Mouse (Mus musculus) C2C12 (cell line): ENCODE data around the gene Tmco4. TPM values are rescaled to one million over a fixed set of nuclear protein-coding genes. Genes with fewer than 3 reads are reported as not detected.

Experiments used
- H3K27me3 ChIP-seq: one replicate; pipeline ENCODE4 v1.6.1; 2011; ENCODE audit not compliant: control insufficient read depth, insufficient read depth, insufficient read length
- H3K36me3 ChIP-seq: one replicate; pipeline ENCODE4 v1.6.1; 2011; ENCODE audit not compliant: control insufficient read depth, insufficient read depth
- H3K4me3 ChIP-seq: one replicate; pipeline ENCODE4 v1.5.1; 2011; ENCODE audit warnings: mild to moderate bottlenecking, control low read depth; ENCODE audit not compliant: poor library complexity, insufficient read depth, severe bottlenecking
- H3K79me2 ChIP-seq: one replicate; pipeline ENCODE4 v1.6.1; 2011; ENCODE audit not compliant: control insufficient read depth, insufficient read depth
- H3K79me3 ChIP-seq: one replicate; pipeline ENCODE4 v1.6.1; 2011; ENCODE audit warnings: low read depth, control low read depth
- H3ac ChIP-seq: one replicate; pipeline ENCODE3; 2011; ENCODE audit warnings: low read depth; ENCODE audit not compliant: control insufficient read depth, insufficient read length
- CEBPB ChIP-seq: IDR thresholded peaks from one replicate; pipeline ENCODE4 v1.6.1; 2011; ENCODE audit warnings: low read depth, mild to moderate bottlenecking, control low read depth, moderate library complexity
- CTCF ChIP-seq: IDR thresholded peaks from one replicate; pipeline ENCODE4 v1.5.1; 2011; ENCODE audit not compliant: control insufficient read depth, insufficient read depth, insufficient read length
- FOSL1 ChIP-seq: IDR thresholded peaks from one replicate; pipeline ENCODE4 v1.8.0; 2011; ENCODE audit warnings: mild to moderate bottlenecking, low read length; ENCODE audit not compliant: poor library complexity, insufficient read depth, severe bottlenecking
- MAX ChIP-seq: IDR thresholded peaks from one replicate; pipeline ENCODE4 v1.6.1; 2011; ENCODE audit warnings: mild to moderate bottlenecking, control low read depth
- MYOD1 ChIP-seq: IDR thresholded peaks from one replicate; pipeline ENCODE4 v1.6.1; 2011; ENCODE audit warnings: low read depth; ENCODE audit not compliant: control insufficient read depth, insufficient read length
- MYOG ChIP-seq: IDR thresholded peaks from one replicate; pipeline ENCODE4 v1.6.1; 2011; ENCODE audit not compliant: control insufficient read depth, insufficient read length; ENCODE audit errors: extremely low read depth
- USF1 ChIP-seq: IDR thresholded peaks from one replicate; pipeline ENCODE4 v1.6.1; 2011; ENCODE audit warnings: low read depth, mild to moderate bottlenecking, control low read depth, moderate library complexity
- polyA plus RNA-seq: library from polyadenylated mRNA; unstranded; fragments of >200 nt; fragmentation: generic; extraction: Trizol; gene quantifications from one replicate; pipeline ENCODE4 v1.2.1, GENCODE M21; 2012; ENCODE audit warnings: missing spikeins

Gene Tmco4
- polyA plus RNA-seq, 1 experiment = 1.8 TPM

GRCm38 (mm10) chr4:139032521-139032920 is 59.8 kb downstream of the Tmco4 start:
- no peaks in the 10 kb centered on the region for H3K36me3 ChIP-seq
- peaks cover 37% of the 10 kb centered on the region for H3K27me3 ChIP-seq
- no peaks in the 10 kb centered on the region for H3K79me3 ChIP-seq
- H3K79me2 ChIP-seq = no peaks in the 10 kb centered on the region
- no peak overlapping the region for H3K4me3 ChIP-seq
- no peak overlapping the region for H3ac ChIP-seq
- TF ChIP-seq USF1 (no peak), MYOD1 (no peak), FOSL1 (no peak), CTCF (no peak), MAX (no peak), MYOG (no peak), CEBPB (no peak)

- no peak for TF ChIP-seq MAX
- TF ChIP-seq USF1 = no peak
- TF ChIP-seq CTCF = no peak
- TF ChIP-seq CEBPB = no peak
- no peak for TF ChIP-seq MYOG
- no peak for TF ChIP-seq FOSL1
- no peak for TF ChIP-seq MYOD1
- Histone ChIP-seq H3K79me2 (no peaks in the 10 kb centered on the region), H3ac (no peak overlapping the region), H3K79me3 (no peaks in the 10 kb centered on the region), H3K27me3 (peaks cover 42% of the 10 kb centered on the region), H3K4me3 (no peak overlapping the region), H3K36me3 (no peaks in the 10 kb centered on the region)
Measured at GRCm38 (mm10) chr4:139033263-139034009, 60.7 kb downstream of the Tmco4 start.

GRCm38 (mm10) chr4:139034010-139034367 is 61.3 kb downstream of the Tmco4 start:
- Histone ChIP-seq H3K4me3 (no peak overlapping the region), H3K36me3 (no peaks in the 10 kb centered on the region), H3K79me2 (no peaks in the 10 kb centered on the region), H3ac (no peak overlapping the region), H3K27me3 (peaks cover 48% of the 10 kb centered on the region), H3K79me3 (no peaks in the 10 kb centered on the region)
- TF ChIP-seq CEBPB (no peak), MYOD1 (no peak), MYOG (no peak), CTCF (no peak), FOSL1 (no peak), USF1 (no peak), MAX (no peak)

- no peaks in the 10 kb centered on the region for H3K79me2 ChIP-seq
- H3K36me3 ChIP-seq = no peaks in the 10 kb centered on the region
- H3ac ChIP-seq = no peak overlapping the region
- H3K27me3 ChIP-seq = peaks cover 50% of the 10 kb centered on the region
- H3K4me3 ChIP-seq = no peak overlapping the region
- no peak for TF ChIP-seq CEBPB
- no peak for TF ChIP-seq FOSL1
- TF ChIP-seq MYOD1 = no peak
- no peaks in the 10 kb centered on the region for H3K79me3 ChIP-seq
Measured at GRCm38 (mm10) chr4:139034540-139034939, 61.9 kb downstream of the Tmco4 start.

- TF ChIP-seq MYOG (no peak), CTCF (no peak), MAX (no peak), MYOD1 (no peak), FOSL1 (no peak)
- H3K79me3 ChIP-seq = no peaks in the 10 kb centered on the region
- no peaks in the 10 kb centered on the region for H3K79me2 ChIP-seq
- no peak overlapping the region for H3K4me3 ChIP-seq
- H3K27me3 ChIP-seq = peaks cover 48% of the 10 kb centered on the region
- no peak overlapping the region for H3ac ChIP-seq
- no peaks in the 10 kb centered on the region for H3K36me3 ChIP-seq
Measured at GRCm38 (mm10) chr4:139034942-139035341, 62.3 kb downstream of the Tmco4 start.

- TF ChIP-seq MAX (no peak), CTCF (no peak)
- Histone ChIP-seq H3ac (no peak overlapping the region), H3K27me3 (peaks cover 44% of the 10 kb centered on the region), H3K4me3 (no peak overlapping the region), H3K79me3 (no peaks in the 10 kb centered on the region), H3K36me3 (no peaks in the 10 kb centered on the region), H3K79me2 (no peaks in the 10 kb centered on the region)
Measured at GRCm38 (mm10) chr4:139035799-139036198, 63.1 kb downstream of the Tmco4 start.
